Mouse (Mus musculus) layer of hippocampus, postnatal 36 days (tissue): ENCODE results near the gene Adprhl2. TPM values are rescaled to one million over a fixed set of nuclear protein-coding genes. Genes with fewer than 3 reads are reported as not detected.

Source experiments
- DNase-seq, 2 experiments: peaks; one replicate each; pipeline ENCODE4 v3.0.0; 2022
- total RNA-seq, 2 experiments: library from RNA; stranded (reverse); gene quantifications; 2 replicates each; pipeline ENCODE4 v1.2.3; 2021

Adprhl2 gene
- total RNA-seq, 2 experiments from 2014 or later: 29.3 to 30.3 TPM

- DNase-seq: no peak
Observed at GRCm38 (mm10) chr4:126306058-126306457, 15.4 kb downstream of the Adprhl2 start.

- no peak for DNase-seq
Observed at GRCm38 (mm10) chr4:126305428-126305827, 16.1 kb downstream of the Adprhl2 start.

- DNase-seq: no peak
Observed at GRCm38 (mm10) chr4:126303877-126304276, 17.6 kb downstream of the Adprhl2 start.

- no peak for DNase-seq
Observed at GRCm38 (mm10) chr4:126301584-126302309, 19.8 kb downstream of the Adprhl2 start.

GRCm38 (mm10) chr4:126300916-126301583 lies 20.5 kb downstream of the Adprhl2 start:
- no peak for DNase-seq

- DNase-seq: no peak
Observed at GRCm38 (mm10) chr4:126296617-126297101, 24.8 kb downstream of the Adprhl2 start.

- DNase-seq: no peak
Observed at GRCm38 (mm10) chr4:126295937-126296336, 25.6 kb downstream of the Adprhl2 start.

GRCm38 (mm10) chr4:126295152-126295551 lies 26.4 kb downstream of the Adprhl2 start:
- DNase-seq: no peak

- DNase-seq: no peak
Observed at GRCm38 (mm10) chr4:126291196-126291595, 30.3 kb downstream of the Adprhl2 start.

GRCm38 (mm10) chr4:126290314-126290713 lies 31.2 kb downstream of the Adprhl2 start:
- no peak for DNase-seq

- no peak for DNase-seq
Observed at GRCm38 (mm10) chr4:126288085-126288666, 33.3 kb downstream of the Adprhl2 start.

GRCm38 (mm10) chr4:126287302-126287995 lies 34.1 kb downstream of the Adprhl2 start:
- DNase-seq: no peak

GRCm38 (mm10) chr4:126286492-126286891 lies 35.0 kb downstream of the Adprhl2 start, which contains the start of gene Col8a2:
Gene Col8a2 (plus strand): TSS chr4:126286793.
- no peak for DNase-seq

- DNase-seq: no peak
Observed at GRCm38 (mm10) chr4:126283582-126283981, 37.9 kb downstream of the Adprhl2 start.

GRCm38 (mm10) chr4:126281706-126282105 lies 39.8 kb downstream of the Adprhl2 start:
- DNase-seq: no peak

GRCm38 (mm10) chr4:126278961-126279360 lies 42.5 kb downstream of the Adprhl2 start:
- no peak for DNase-seq

- DNase-seq: no peak
Observed at GRCm38 (mm10) chr4:126278565-126278915, 43.0 kb downstream of the Adprhl2 start.

GRCm38 (mm10) chr4:126277906-126278564 lies 43.5 kb downstream of the Adprhl2 start:
- DNase-seq: no peak

GRCm38 (mm10) chr4:126275681-126276131 lies 45.8 kb downstream of the Adprhl2 start:
- DNase-seq: no peak

- no peak for DNase-seq
Observed at GRCm38 (mm10) chr4:126275081-126275480, 46.4 kb downstream of the Adprhl2 start.

- DNase-seq: peak; percentile 45 to 50
Observed at GRCm38 (mm10) chr4:126273753-126274152, 47.8 kb downstream of the Adprhl2 start.

- DNase-seq: no peak
Observed at GRCm38 (mm10) chr4:126269292-126269691, 52.2 kb downstream of the Adprhl2 start.
